Mouse (Mus musculus): Measurements from ENCODE around the gene Mthfd1.

DNA sequence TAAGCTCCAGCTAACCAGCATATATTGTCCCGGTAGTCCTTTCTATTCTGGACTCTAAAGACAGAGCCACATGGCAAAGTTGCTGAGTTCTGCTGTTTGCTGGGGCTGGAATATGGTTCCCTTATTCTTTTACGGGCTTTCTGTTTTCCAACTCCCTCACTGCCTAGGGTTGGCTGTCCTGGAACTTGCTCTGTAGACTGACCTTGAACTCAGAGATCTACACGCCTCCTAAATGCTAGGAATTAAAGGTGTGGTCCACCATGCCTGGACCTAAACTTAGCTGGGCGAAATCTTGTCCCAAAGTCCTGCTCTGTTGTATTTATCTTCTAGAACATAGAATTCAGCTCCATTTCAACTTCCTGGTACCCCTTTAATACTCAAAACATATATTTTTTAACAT is 6.5 kb downstream of the Mthfd1 start:
- TF ChIP-seq POLR2A (IDR thresholded peaks at IDR 0.05; ENCODE audit: extremely low read depth, insufficient read depth, low read length), result no peak
- no peak for TF ChIP-seq CTCF (IDR thresholded peaks at IDR 0.05; ENCODE audit: extremely low read depth, insufficient read depth, low read length)
